Mouse (Mus musculus) spleen, adult 18-20 months (tissue): ENCODE measurements around the gene Flvcr2.

Experiments used
- DNase-seq, 2 experiments: peaks; one replicate each; pipeline ENCODE4 v3.0.0; 2022; ENCODE audit warnings: mixed read lengths in 2 of 2

The Flvcr2 gene

GRCm38 (mm10) chr12:85736203-85736602 lies 10.1 kb upstream of the Flvcr2 start:
- DNase-seq, result no peak

DNA sequence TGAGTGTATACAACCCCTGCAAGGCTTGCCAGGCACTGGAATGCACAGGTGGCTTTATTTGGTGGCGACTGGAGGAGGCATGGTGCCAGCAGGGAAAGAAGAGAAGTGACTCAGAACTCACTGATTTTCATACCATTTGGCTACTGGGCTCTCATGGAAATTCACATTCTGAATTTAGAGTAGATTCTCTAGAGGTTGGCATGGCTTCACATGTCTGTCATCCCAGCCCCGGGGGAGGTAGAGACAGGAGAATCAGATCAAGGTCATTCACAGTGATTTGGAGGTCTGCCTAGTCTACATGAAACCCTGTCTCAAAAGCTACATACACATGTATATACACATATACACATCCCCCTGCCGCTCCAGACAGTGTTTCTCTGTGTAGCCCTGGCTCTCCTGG lies 9.4 kb upstream of the Flvcr2 start:
- no peak for DNase-seq

DNA sequence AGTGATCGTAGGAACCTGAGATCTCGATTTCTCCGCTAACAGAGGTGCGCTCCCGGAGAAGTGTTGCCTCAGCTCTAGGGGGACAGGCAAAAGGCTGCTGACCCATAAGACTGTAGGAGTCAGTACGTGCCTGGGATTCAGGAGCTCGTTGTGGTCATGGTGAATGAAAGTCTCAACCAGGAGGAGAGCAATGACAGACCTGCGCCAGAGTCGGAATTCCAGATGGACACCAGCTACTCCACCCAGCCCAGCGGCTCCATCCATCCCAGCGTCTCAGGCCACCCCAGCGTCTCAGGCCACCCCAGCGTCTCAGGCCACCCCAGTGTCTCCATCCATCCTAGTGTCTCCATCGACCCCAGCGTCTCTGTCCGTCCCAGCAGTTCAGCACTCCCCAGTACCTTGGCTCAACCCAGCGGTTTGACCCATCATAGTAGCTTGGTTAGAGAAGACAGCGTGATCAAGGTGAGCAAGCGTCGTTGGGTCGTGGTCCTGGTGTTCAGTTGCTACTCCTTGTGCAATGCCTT lies 419 bp downstream of the Flvcr2 start:
- no peak for DNase-seq

DNA sequence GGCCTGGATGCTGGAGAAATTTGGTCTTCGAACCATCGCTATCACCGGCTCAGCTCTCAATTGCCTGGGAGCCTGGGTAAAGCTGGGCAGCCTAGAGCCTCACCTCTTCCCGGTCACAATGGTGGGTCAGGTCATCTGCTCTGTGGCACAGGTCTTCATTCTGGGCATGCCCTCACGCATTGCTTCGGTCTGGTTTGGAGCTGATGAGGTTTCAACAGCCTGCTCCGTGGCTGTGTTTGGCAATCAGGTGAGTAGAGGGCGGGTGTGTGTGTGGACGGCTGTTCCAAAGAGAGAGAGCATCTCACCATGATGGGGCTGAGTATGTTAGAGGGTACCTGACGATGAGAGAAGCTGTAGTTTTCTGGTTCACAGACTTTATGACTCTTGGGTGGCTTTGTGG lies 1.0 kb downstream of the Flvcr2 start:
- no peak for DNase-seq

DNA sequence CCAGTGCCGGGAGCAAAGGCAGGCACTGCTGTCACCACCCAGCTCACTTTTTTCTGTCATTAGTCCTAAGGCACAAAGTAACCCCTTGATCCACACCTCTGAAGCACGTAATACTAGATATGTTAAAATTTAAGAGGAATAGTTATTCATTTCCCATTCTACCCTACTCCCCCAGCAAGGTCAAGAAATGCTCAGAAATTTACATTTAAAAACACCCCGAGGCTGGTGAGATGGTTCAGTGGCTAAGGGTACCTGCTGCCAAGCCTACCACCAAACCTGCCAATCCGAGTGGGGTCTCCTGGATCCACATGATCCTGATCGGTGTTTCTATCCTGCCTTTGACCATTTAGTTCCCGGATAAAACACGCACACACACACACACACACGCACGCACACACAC lies 3.5 kb downstream of the Flvcr2 start:
- DNase-seq, result no peak

- no peak for DNase-seq
These were observed 5.8 kb downstream of the Flvcr2 start for GRCm38 (mm10) chr12:85752116-85752515.

GRCm38 (mm10) chr12:85753223-85753622 lies 6.9 kb downstream of the Flvcr2 start:
- DNase-seq, result no peak

GRCm38 (mm10) chr12:85754611-85755265 lies 8.4 kb downstream of the Flvcr2 start:
- DNase-seq, result no peak

- no peak for DNase-seq
These were observed 10.1 kb downstream of the Flvcr2 start for GRCm38 (mm10) chr12:85756455-85756854.

- no peak for DNase-seq
These were observed 10.7 kb downstream of the Flvcr2 start for GRCm38 (mm10) chr12:85757074-85757473.

DNA sequence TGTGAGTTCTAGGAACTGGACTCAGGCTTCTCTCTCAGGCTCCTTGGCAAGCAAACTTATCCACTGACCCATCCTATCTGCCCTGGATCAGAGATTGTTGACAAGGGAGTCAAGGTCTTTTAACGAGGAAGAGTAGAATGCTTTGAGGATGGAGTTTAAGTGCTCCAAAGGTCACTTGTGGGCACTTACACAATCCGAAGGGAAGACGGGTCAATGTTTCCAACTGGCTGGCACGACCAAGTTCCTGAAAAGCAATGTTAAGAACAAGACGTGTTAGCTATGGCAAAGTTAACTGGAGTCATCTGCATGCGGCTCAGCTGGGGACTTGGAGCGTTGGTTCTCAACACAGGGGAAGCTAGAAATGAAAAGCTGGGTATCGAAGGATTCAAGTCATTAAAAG lies 12.4 kb downstream of the Flvcr2 start:
- no peak for DNase-seq

DNA sequence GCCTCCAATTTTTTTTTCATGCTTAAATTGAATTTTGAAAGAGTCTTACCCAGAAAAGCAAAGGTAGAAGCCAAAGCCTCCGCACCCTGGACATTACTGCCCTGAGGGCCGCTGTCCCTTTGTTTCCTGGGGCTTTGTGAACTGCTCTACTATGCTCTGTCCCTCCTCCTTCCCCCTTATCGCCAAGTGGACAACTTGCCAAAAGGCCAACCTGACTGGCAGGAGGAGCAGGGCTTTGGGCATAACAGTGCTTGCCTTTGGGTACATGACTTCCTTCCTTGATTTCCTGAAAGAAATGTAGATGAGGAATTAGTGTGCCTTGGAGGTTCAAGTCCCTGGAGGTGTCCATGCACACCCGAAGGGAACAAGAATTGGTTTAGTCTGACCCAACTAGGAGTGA lies 15.1 kb downstream of the Flvcr2 start:
- no peak for DNase-seq

DNA sequence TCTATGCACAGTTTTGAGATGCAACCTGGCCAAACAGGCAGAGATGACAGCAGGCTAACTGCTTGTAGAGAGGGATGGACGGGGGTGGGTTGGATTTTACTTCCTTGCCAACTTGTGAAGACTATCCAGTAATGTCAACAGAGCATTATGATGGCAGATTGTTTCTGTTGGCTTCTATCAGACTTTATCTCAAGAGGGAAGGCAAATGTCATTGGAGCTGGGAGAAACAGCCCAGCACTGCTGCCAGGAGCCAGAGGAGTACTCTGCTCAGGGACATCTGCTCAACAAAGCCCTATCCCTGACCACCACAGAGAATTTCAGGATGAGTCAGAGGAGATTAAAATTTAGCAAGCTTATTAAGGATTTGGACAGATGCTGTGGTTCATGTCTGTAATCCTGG lies 18.3 kb downstream of the Flvcr2 start:
- no peak for DNase-seq

- no peak for DNase-seq
These were observed 19.9 kb downstream of the Flvcr2 start for GRCm38 (mm10) chr12:85766287-85766686.

DNA sequence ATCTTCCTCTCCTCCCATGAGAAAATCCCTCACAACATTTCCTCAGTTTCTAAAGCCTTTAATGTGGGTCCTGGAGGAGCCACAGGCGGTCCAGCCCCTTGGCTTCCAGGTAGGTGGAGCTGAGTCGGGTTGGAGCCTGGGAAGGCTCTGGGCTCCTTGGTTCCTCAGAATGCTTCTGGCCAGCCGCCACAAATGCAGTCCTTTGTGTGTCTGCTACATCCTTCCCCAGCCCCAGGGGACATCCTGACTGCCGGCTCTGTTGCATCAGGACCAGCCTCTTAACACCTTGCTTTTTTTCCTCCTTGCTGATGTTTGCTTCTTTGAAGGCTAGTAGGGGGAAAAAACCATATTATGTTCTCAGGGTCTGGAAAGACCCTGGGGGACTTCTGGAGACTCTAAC lies 21.4 kb downstream of the Flvcr2 start:
- DNase-seq, result no peak

DNA sequence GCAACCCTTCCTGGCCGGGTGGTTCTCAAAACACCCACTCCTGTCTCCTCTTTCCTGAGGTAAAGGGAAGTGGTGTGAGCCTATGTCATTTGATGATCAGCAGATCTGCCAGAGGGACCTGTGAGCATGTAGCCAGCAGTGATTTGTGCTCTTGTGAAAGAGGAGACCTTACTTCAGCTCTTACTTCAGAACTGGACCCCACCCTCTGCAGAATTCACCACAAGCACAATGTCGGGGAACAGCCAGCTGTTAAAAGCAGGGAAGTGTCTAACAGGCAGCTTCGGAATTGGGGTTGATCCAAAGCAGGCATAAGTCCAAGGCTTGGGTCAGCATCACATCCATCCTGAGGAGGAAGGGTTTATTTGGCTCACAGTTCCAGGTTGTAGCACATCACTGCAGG lies 25.0 kb downstream of the Flvcr2 start:
- DNase-seq, result no peak

DNA sequence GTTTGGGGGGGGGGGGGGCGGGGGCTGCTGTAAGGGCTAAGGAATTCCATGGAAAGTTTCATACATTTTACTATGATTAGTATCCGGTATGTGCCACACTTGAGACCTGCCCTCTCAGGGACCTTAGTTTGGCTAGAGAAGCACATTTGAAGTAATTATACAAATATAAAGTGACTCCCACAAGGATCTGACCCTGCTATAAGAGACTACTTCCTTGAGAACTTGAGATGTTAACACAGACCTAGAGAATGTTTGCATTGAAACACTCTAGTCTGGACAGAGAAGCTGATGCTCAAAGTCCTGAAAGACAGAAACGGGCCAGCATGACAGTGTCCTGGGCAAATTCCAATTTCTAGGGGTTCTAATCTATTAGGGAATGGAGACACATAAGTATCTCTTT lies 32.6 kb downstream of the Flvcr2 start:
- no peak for DNase-seq

GRCm38 (mm10) chr12:85779707-85780106 lies 33.4 kb downstream of the Flvcr2 start:
- no peak for DNase-seq

GRCm38 (mm10) chr12:85781606-85782005 lies 35.3 kb downstream of the Flvcr2 start:
- no peak for DNase-seq

- no peak for DNase-seq
These were observed 38.8 kb downstream of the Flvcr2 start for GRCm38 (mm10) chr12:85784916-85785815.

- no peak for DNase-seq
These were observed 45.8 kb downstream of the Flvcr2 start for GRCm38 (mm10) chr12:85792158-85792557.

DNA sequence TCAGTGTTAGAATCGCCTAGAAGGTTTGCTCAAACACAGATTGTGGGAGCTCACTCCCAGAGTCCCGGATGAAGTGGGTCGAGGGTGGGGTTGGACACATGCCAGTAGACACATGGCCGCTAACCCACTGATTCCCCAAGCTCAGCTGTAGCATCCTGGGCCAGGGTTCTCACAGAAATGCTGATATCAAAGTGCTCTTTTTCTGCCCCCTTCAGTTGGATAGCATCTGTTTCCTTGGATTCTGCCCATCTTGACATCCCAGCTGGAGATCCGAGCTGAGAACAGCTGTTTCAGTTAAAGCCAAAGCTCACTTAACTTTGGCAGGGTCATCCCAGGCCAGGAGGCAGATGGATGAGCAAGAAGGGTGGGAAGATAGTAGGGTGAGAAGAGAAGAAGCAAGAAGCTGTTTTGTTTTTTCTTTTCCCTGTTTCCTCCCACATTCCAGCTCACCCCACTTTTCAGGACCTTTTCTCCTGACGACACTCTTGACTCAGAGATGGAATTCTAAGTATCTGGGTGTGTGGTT lies 46.5 kb downstream of the Flvcr2 start:
- no peak for DNase-seq

GRCm38 (mm10) chr12:85794094-85794493 lies 47.8 kb downstream of the Flvcr2 start:
- DNase-seq, result no peak

GRCm38 (mm10) chr12:85795551-85795950 lies 49.2 kb downstream of the Flvcr2 start:
- DNase-seq, result no peak
